Mouse (Mus musculus) cortical plate, adult 2 months (tissue): Measurements from ENCODE around the gene Olfr453. TPM values are rescaled to one million over a fixed set of nuclear protein-coding genes. Genes with fewer than 3 reads are reported as not detected.

Experiments
- H3K27ac ChIP-seq: fragments of 200-500 bp; 2 replicates; pipeline ENCODE4 v1.5.1; 2012; ENCODE audit warnings: low read length, control low read depth, inconsistent platforms; ENCODE audit not compliant: insufficient read depth
- H3K4me1 ChIP-seq: fragments of 200-500 bp; 2 replicates; pipeline ENCODE4 v1.6.1; 2011; ENCODE audit warnings: low read length; ENCODE audit not compliant: control insufficient read depth, insufficient read depth
- H3K4me3 ChIP-seq: fragments of 200-500 bp; 2 replicates; pipeline ENCODE4 v1.5.1; 2011; ENCODE audit warnings: mild to moderate bottlenecking, low read length, control low read depth; ENCODE audit not compliant: insufficient read depth
- CTCF ChIP-seq: fragments of 200-500 bp; IDR thresholded peaks from 2 replicates; pipeline ENCODE4 v1.5.1; 2011; ENCODE audit warnings: mild to moderate bottlenecking, control low read depth, low read length; ENCODE audit not compliant: insufficient read depth; ENCODE audit errors: extremely low read depth
- POLR2A ChIP-seq: fragments of 200-500 bp; IDR thresholded peaks from 2 replicates; pipeline ENCODE4 v1.6.1; 2011; ENCODE audit warnings: mild to moderate bottlenecking, low read length, control low read depth; ENCODE audit not compliant: insufficient read depth; ENCODE audit errors: extremely low read depth
- polyA plus RNA-seq: library from polyadenylated mRNA; depleted of rRNA; stranded (reverse); fragments of >200 nt; gene quantifications from 2 replicates; pipeline ENCODE4 v1.2.3, GENCODE M21; 2012; rRNA removed

Olfr453 gene
- not detected in 2 replicates for polyA plus RNA-seq

GRCm38 (mm10) chr6:42739071-42739470, at the start of gene Olfr453:
Olfr453 (plus strand) TSS chr6:42739371.
- H3K4me3 ChIP-seq = no peak within 1 kb of the TSS
- H3K4me1 ChIP-seq = peaks cover 2% of the 10 kb centered on the region; the same call in 1 of the 2 replicates
- TF ChIP-seq POLR2A (no peak), CTCF (no peak)
- H3K27ac ChIP-seq = no peak within 1 kb of the TSS

GRCm38 (mm10) chr6:42689761-42690160, 49.4 kb upstream of the Olfr453 start:
- no peak overlapping the region for H3K27ac ChIP-seq
- no peak for TF ChIP-seq CTCF
- TF ChIP-seq POLR2A = no peak
- H3K4me3 ChIP-seq = no peak overlapping the region
- no peaks in the 10 kb centered on the region for H3K4me1 ChIP-seq

GRCm38 (mm10) chr6:42692154-42692516, 47.0 kb upstream of the Olfr453 start:
- TF ChIP-seq CTCF (no peak), POLR2A (0 out of 2 replicates have a peak, but pooled peaks have one; percentile 16)
- H3K27ac ChIP-seq = peak overlapping the region; percentile 90
- peak overlapping the region; percentile 89 for H3K4me3 ChIP-seq
- no peaks in the 10 kb centered on the region for H3K4me1 ChIP-seq

GRCm38 (mm10) chr6:42692517-42693190, 46.5 kb upstream of the Olfr453 start:
- peak overlapping the region; percentile 90 for H3K27ac ChIP-seq
- H3K4me3 ChIP-seq = peak overlapping the region; percentile 89
- no peaks in the 10 kb centered on the region for H3K4me1 ChIP-seq
- peak; percentile 74 for TF ChIP-seq POLR2A
- no peak for TF ChIP-seq CTCF

GRCm38 (mm10) chr6:42709291-42710211, 29.6 kb upstream of the Olfr453 start, which contains the start of gene Tcaf1:
Tcaf1 (minus strand) TSS chr6:42710088.
- Histone ChIP-seq H3K4me1 (peaks cover 4% of the 10 kb centered on the region), H3K27ac (peak within 1 kb of the TSS; percentile 53), H3K4me3 (peak within 1 kb of the TSS; percentile 85)
- TF ChIP-seq POLR2A = peak; percentile 99
- TF ChIP-seq CTCF = no peak

GRCm38 (mm10) chr6:42714668-42715067, 24.5 kb upstream of the Olfr453 start:
- Histone ChIP-seq H3K27ac (no peak overlapping the region), H3K4me3 (no peak overlapping the region), H3K4me1 (no peaks in the 10 kb centered on the region)
- no peak for TF ChIP-seq POLR2A
- no peak for TF ChIP-seq CTCF

GRCm38 (mm10) chr6:42717973-42718372, 21.2 kb upstream of the Olfr453 start:
- H3K4me3 ChIP-seq = no peak overlapping the region

GRCm38 (mm10) chr6:42742303-42742702, 3.1 kb downstream of the Olfr453 start:
- TF ChIP-seq POLR2A = no peak
- no peak for TF ChIP-seq CTCF
- Histone ChIP-seq H3K27ac (no peak overlapping the region), H3K4me1 (peaks cover 2% of the 10 kb centered on the region; the same call in 1 of the 2 replicates), H3K4me3 (no peak overlapping the region)

More at GRCm38 (mm10) chr6:42717973-42718372, 21.2 kb upstream of the Olfr453 start:
- no peak for TF ChIP-seq POLR2A
- TF ChIP-seq CTCF = no peak
- no peaks in the 10 kb centered on the region for H3K4me1 ChIP-seq
- no peak overlapping the region for H3K27ac ChIP-seq

GRCm38 (mm10) chr6:42747846-42748245, 8.7 kb downstream of the Olfr453 start:
- Histone ChIP-seq H3K4me3 (no peak overlapping the region), H3K27ac (no peak overlapping the region), H3K4me1 (no peaks in the 10 kb centered on the region)
- TF ChIP-seq CTCF = no peak
- no peak for TF ChIP-seq POLR2A

GRCm38 (mm10) chr6:42756104-42756503, 16.9 kb downstream of the Olfr453 start, which contains the start of gene Olfr38:
Olfr38 (plus strand) TSS chr6:42756404.
- H3K4me3 ChIP-seq = no peak within 1 kb of the TSS
- TF ChIP-seq POLR2A (no peak), CTCF (no peak)
- no peak within 1 kb of the TSS for H3K27ac ChIP-seq
- no peaks in the 10 kb centered on the region for H3K4me1 ChIP-seq
